Mouse (Mus musculus) duodenum, adult 2 months (tissue): Measurements from ENCODE around the gene Hoxd10. TPM values are rescaled to one million over a fixed set of nuclear protein-coding genes. Genes with fewer than 3 reads are reported as not detected.

Experiments
- polyA plus RNA-seq: library from polyadenylated mRNA; depleted of rRNA; stranded (reverse); fragments of >200 nt; gene quantifications from 2 replicates; pipeline ENCODE4 v1.2.3, GENCODE M21; 2012; ENCODE audit warnings: low replicate concordance; rRNA removed

Hoxd10 gene
- not detected in 2 replicates for polyA plus RNA-seq

DNA sequence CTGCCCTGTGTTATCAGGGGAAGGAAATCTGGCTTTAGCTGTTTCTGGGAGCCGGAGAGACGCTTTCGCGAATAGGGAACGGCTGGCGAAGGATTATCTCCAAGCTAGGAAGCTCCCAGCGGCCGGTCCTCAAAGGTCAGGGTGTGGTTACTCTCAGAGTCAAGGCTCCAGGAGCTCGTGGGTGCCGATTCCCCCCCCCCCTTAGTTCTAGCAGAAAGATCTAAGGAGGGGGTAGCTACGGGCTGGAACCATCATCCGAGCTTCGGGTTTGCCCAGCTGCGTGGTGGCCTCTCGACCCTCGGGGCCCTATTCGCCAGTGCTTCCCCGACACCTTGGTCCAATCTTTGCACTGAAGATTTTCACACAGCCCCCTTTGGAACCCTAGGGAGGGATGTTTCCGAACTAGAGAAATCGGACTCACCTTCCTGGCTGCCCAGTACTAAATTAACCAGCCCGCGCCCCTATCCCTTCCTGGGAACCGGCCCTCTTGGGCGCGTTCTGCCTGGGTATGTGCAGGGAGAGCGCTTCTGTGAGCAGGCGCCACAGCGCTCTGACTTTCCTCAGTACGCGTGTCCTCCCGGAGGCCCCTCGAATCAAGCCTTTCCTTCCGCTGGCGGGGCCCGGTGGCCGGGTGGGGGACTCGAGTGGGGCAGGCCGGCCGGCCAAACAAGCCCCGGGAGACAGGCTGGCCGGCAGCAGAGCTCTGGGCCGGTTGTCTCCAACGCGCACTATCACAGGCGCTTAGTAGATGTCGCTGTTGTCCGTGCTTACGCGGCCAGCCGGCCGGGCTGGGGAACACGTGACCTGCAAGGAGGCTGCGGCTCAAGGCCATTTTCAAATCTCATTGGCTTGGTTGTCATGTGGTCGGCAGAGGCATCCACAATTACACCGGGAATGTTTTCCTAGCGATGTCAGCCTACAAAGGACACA is at the start of gene Hoxd10:
Hoxd10 (plus strand) TSS at position 903 of the 930 bp plus-strand sequence.

DNA sequence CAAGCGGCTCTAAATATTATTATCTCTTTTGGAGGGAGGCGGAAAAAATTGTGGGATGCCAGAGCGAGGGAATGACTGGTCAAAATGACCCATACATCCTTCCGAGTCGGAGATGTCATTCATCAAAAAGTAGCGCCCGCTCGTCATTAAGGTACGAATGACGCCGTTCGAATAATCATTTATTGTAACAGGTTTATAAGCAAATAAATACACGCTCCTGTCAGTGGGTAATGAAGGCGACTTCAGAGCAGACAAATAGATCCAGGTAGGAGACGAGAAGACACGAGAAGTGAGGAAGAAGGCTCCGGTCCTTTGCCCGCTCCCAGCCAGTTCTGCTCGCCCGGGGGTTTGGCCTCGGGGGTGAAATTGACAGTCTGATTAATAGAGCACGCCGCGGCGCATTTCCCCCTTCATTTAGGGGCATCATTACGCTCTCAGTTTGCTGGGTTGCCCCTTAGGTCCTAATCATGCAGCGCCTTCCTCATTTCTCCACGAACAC is 32.2 kb upstream of the Hoxd10 start, which contains the start of gene Evx2:
Evx2 (minus strand) TSS at position 51 of the 499 bp plus-strand sequence.

DNA sequence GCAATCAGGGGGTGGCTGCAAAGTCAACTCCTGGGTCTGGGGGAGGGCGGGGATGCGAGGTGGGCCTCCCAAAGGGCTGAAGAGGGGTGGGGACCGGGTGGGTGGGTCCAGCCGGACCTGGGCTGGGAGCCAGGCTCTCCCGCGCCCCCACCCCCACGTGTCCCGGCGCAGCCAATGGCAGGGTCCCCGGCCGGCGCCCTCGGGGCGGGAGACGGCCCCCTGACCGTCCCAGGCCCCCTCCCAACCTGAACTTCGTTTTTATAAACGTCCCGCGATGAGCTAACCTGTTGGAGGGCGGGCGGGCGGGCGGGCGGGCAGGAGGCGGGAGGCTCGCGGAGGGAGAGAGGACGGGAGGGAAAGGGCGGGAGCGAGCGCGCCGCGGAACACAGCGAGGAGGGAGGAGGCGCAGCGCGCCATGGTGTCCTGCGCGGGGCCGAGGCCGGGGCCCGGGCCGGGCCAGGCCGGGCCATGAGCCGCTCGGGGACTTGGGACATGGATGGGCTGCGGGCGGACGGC is 23.8 kb upstream of the Hoxd10 start, which contains the start of gene Hoxd13:
Hoxd13 (plus strand) TSS at position 469 of the 516 bp plus-strand sequence.

DNA sequence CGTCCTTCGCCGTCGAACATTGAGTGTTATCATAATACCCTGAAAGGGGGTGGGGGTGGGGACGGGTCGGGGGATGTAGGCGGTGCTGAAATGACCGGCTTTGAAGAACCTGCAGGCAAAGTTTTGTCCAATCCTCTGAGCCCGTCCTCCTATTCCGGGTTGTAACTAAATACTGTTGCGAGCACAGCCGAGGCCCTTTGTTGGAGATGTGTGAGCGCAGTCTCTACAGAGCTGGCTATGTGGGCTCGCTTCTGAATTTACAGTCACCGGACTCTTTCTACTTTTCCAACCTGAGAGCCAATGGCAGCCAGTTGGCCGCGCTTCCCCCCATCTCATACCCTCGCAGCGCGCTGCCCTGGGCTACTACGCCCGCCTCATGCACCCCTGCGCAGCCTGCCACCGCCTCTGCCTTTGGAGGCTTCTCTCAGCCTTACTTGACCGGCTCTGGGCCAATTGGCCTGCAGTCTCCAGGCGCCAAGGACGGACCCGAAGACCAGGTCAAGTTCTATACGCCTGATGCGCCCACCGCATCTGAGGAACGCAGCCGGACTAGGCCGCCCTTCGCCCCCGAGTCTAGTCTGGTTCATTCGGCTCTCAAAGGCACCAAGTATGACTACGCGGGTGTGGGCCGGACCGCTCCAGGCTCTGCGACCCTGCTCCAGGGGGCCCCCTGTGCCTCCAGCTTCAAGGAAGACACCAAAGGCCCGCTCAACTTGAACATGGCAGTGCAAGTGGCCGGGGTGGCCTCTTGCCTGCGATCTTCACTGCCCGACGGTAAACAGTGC is 16.7 kb upstream of the Hoxd10 start, which contains the start of gene Hoxd12:
Hoxd12 (plus strand) TSS at position 133 of the 785 bp plus-strand sequence.

DNA sequence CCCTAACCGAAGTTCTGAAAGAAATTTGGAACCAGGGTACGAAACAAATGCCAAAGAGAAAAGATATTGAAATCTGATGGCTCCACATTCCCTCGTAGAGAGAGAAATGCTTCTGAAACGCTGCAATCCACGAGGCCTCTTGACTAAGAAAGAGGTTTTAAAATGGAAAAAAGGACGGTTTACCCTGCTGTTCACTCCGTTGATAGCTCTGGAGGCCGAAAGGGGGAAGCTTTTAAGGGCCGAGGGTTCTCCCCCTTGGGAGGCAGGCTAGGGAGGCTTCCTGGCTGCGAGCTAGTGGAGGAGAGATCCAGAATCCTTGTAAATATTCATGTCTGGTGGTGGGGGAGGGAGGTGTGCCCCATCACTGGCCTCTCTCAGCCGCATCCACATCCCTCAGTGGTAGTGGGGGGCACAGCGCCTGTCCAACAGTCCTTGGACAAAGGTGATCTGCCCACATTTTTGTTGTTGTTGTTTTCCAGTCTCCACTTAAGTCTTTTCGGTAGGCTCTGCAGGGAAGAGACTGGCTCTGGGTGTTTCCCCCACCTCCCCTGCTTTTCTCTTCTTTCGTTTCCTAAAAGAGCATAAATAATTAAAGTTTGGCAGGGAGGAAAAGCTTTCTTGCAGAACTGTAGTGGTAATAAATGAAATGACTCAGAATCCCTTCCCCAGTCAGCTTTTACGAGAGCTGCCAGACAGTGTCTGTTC is 12.7 kb upstream of the Hoxd10 start, which contains the start of gene Hoxd11:
Hoxd11 (plus strand) TSS at position 667 of the 705 bp plus-strand sequence.

DNA sequence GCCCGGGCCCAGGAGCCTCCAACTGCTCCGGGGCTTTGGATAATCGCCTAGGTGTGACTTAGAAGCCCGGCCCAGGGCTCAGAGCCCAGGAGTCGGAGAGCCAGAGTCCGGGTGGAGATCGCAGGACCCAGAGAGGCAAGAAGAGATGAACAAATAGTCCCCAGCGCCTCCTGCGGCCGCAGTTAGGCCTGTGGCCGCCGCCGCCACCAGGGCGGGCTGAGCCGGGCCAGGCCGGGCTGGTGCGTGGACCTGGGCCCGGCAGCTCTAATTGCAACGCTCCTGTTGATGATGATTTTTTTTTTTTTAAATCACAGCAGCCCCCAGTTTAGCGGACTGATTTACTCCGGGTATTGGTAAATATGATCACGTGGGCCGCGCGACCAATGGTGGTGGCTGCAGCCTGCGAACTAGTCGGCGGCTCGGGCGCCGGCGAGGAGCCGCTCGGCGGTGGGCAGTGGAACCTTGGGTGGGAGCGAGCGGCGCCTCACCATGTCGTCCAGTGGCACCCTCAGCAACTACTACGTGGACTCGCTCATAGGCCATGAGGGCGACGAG is 5.9 kb downstream of the Hoxd10 start, which contains the start of gene Hoxd9:
Hoxd9 (plus strand) TSS at position 161 of the 555 bp plus-strand sequence.

DNA sequence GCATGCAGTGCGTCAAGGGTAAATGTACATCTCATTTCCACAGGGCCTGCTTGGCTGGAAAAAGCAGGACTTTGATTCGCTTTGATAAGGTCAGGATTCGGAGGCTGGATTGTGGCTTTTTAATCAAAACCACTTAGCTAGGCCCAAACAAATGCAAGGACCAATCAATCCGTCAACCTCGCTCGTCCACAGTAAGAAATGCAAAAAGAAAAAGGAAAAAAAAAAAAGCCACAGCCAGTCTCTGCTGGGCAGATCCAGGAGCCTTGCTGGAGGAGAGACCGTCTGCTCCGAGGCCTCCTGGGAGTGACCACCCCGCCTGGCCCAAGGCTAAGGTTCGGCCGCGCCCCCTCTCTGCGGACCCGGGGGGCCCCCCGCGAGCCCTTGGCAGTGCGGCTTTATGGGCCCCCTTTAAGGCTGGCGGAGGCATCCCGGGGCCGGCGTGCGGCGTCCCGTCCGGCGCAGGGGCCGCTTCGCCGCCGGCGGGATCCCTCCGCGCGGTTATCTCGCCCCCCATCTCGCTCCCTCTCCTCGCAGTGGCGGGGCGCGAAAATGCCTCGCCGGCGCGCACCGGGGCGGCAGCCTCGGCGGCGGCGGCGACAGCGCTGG is 12.8 kb downstream of the Hoxd10 start, which contains the start of gene Hoxd8:
Hoxd8 (plus strand) TSS at position 223 of the 606 bp plus-strand sequence.

DNA sequence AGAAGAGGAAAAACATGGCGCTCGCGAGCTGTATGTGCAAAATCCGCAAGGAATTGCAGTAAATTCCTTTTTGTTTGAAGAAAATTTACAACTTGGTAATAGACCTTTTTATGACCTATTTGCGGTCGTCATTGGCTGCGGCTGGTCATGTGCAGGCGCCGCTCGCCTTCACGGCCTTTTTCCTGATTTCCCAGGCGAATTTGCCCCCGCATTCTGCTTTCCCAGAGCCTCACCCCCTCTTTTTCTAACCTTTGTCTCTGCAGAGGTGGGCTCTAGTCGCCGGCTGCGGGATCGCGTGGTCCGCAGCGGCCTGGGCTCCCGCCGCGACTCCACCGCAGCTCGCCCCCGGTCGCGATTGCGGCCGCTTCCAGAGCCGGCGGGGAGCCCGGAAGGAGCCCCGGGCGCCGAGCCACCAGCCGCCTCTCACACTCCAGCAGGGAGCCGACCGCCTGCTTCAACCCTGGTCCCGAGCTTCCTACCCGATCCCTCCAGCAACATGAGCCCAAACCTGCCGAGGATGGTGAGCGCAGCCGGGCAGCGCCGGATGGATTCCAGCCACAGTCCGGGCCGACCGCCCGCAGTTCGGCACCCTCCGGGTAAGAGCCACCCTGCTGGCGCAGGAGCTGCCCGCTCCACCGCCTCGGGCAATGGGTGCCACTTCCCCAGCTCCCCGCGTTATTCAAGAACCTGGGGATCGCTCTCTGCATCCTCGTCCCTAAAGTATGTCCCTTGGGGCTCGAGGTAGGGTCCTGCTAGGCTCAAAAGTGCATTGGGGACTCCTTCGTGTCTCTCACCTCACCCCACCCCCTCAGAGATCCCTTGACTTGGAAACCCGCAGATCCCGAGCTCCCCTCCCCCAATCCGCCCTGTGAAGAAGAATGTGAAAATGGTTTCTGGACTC is 20.2 kb downstream of the Hoxd10 start, which contains the start of the genes Hoxd3 and Hoxd4:
Hoxd3 (plus strand) TSS at position 207 of the 901 bp plus-strand sequence.
Hoxd4 (plus strand) TSS at position 209 of the 901 bp plus-strand sequence.

DNA sequence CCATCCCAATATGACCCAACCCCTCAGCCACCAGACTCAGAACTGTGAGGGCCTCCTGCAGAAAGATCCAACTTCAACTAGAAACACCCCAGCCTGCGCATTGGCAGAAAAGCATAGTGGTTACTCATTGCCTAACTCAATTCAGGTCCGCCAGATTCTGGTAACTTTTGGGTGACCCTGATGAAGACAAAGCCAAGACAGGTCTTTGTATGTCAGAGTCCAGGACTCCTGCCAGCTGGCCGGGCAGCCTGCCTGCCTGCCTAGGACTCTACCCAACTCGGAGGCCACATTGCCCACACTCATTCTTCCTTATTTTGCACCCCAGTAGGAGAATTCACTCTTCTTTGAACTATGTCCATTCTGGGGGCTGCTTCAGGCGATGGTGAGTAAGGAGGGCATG is 34.8 kb downstream of the Hoxd10 start, which contains the start of gene Gm28230:
Gm28230 (plus strand) TSS at position 178 of the 400 bp plus-strand sequence.

Other genes with a start within 250 kb of the Hoxd10 start
- 2.2 and 3.4 TPM in 2 replicates for gene Lnpk, start 112.5 kb upstream of the Hoxd10 start, polyA plus RNA-seq
- gene Evx2, start 32.4 kb upstream of the Hoxd10 start, polyA plus RNA-seq: not detected in 2 replicates
- not detected in 2 replicates for gene Hoxd13, start 23.6 kb upstream of the Hoxd10 start, polyA plus RNA-seq
- gene Hoxd12, start 16.9 kb upstream of the Hoxd10 start, polyA plus RNA-seq: not detected in 2 replicates
- not detected in 2 replicates for gene Hoxd11, start 12.4 kb upstream of the Hoxd10 start, polyA plus RNA-seq
- 0.11 and 0.49 TPM in 2 replicates for gene Hoxd9, start 5.8 kb downstream of the Hoxd10 start, polyA plus RNA-seq
- gene Hoxd8, start 12.7 kb downstream of the Hoxd10 start, polyA plus RNA-seq: 0.49 and 3.7 TPM in 2 replicates
- gene Hoxd3, start 20.0 kb downstream of the Hoxd10 start, polyA plus RNA-seq: 0.56 and 0.64 TPM in 2 replicates
- 2.0 and 4.0 TPM in 2 replicates for gene Hoxd4, start 20.0 kb downstream of the Hoxd10 start, polyA plus RNA-seq
- gene Gm28230, start 34.8 kb downstream of the Hoxd10 start, polyA plus RNA-seq: 0.07 and 0.09 TPM in 2 replicates
- gene Hoxd1, start 71.1 kb downstream of the Hoxd10 start, polyA plus RNA-seq: not detected in 2 replicates
- 76.8 and 113 TPM in 2 replicates for gene Mtx2, start 133.9 kb downstream of the Hoxd10 start, polyA plus RNA-seq